Mouse (Mus musculus): ENCODE data around the gene Dync2h1. TPM values are rescaled to one million over a fixed set of nuclear protein-coding genes. Genes with fewer than 3 reads are reported as not detected.

Gene Dync2h1
- polyA plus RNA-seq, 1 experiment = 0.35 TPM

DNA sequence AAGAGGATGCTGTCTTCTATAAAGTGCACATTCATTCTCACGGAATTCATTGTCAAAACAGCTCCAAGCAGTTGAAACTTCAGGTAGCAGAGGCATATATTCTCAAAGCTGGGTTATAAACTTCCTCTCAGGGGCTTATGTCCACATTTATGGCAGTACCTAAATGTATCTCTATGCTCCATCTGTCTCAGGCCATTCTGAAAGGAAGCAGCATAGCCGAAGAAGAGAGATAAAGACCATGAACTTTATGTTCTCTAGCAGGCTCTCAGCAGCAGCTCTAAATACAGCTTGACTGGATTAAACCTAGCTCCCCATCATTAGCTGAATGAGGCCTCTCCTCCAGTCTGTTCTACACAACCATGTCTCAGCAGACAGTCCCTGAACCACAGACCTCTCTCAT lies 29.9 kb downstream of the Dync2h1 start:
- no peaks in the 10 kb centered on the region for H3K4me1 ChIP-seq (ENCODE audit: control insufficient read depth, insufficient read depth, insufficient read length)
- no peaks in the 10 kb centered on the region for H3K27me3 ChIP-seq (ENCODE audit: control insufficient read depth, insufficient read depth, low read length)
- no peak for DNase-seq (ENCODE audit: low read depth in 1 of 2, low spot score in 2 of 2)
- 91% methylated on average over 2 of the region's 2 CpGs for WGBS
- no peak overlapping the region for H3K27ac ChIP-seq (ENCODE audit: insufficient read depth, low read length)
- TF ChIP-seq POLR2A (IDR thresholded peaks at IDR 0.05; ENCODE audit: low read depth, low read length) = no peak
- no peak for TF ChIP-seq CTCF (IDR thresholded peaks at IDR 0.05; ENCODE audit: extremely low read depth, insufficient read depth, insufficient read length, insufficient replicate concordance)
- no peak overlapping the region for H3K4me3 ChIP-seq (ENCODE audit: extremely low read depth, insufficient read depth, insufficient read length)
- peaks cover 3% of the 10 kb centered on the region; the same call in 1 of the 2 replicates for H3K36me3 ChIP-seq (ENCODE audit: control insufficient read depth, insufficient read depth, low read length)

DNA sequence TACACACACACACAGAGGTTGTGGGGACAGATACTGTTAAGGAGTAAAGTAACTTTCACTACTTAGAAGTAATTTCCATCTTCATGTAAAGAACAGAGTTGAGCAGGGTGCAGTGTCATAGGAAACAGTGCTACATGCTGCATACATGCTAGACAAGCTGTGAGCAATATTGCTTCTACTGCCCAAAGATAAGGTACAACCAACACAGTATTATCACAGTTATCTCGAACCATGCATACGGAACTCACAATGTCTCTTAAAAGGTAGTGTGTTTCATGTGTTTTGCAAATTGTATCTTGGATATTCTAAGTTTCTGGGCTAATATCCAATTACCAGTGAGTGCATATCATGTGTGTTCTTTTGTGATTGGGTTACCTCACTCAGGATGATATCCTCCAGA lies 61.4 kb downstream of the Dync2h1 start:
- no peak overlapping the region for H3K4me3 ChIP-seq (ENCODE audit: extremely low read depth, insufficient read depth, insufficient read length)
- H3K4me1 ChIP-seq (ENCODE audit: control insufficient read depth, insufficient read depth, insufficient read length) = no peaks in the 10 kb centered on the region
- H3K27me3 ChIP-seq (ENCODE audit: control insufficient read depth, insufficient read depth, low read length) = no peaks in the 10 kb centered on the region
- no peaks in the 10 kb centered on the region; the same call in 1 of the 2 replicates for H3K36me3 ChIP-seq (ENCODE audit: control insufficient read depth, insufficient read depth, low read length)
- 88% methylated on average over 2 of the region's 2 CpGs for WGBS
- H3K27ac ChIP-seq (ENCODE audit: insufficient read depth, low read length) = no peak overlapping the region
- TF ChIP-seq POLR2A (IDR thresholded peaks at IDR 0.05; ENCODE audit: low read depth, low read length) (no peak), CTCF (IDR thresholded peaks at IDR 0.05; ENCODE audit: extremely low read depth, insufficient read depth, insufficient read length, insufficient replicate concordance) (no peak)
- no peak for DNase-seq (ENCODE audit: low read depth in 1 of 2, low spot score in 2 of 2)

DNA sequence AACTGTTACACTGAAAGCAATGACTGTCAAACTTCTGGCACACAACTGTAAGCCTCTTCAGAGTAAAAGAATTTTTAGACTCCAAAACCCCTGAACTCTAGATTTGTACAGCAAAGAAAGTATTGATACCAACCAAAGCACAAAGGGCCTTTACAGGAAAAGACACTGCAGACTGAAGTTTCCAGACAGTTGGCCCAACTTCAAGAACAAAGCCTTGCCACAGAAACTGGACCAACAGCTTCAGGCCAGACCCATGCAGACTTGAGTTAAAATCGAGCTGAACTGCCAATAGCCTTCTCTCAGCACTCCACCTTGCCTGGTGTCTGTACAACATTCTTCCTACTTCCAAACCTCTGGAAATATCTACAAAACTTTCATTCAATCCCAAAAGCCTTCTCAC lies 74.1 kb downstream of the Dync2h1 start:
- H3K4me1 ChIP-seq (ENCODE audit: control insufficient read depth, insufficient read depth, insufficient read length) = no peaks in the 10 kb centered on the region
- 71% methylated on average over 1 of the region's 1 CpGs for WGBS

DNA sequence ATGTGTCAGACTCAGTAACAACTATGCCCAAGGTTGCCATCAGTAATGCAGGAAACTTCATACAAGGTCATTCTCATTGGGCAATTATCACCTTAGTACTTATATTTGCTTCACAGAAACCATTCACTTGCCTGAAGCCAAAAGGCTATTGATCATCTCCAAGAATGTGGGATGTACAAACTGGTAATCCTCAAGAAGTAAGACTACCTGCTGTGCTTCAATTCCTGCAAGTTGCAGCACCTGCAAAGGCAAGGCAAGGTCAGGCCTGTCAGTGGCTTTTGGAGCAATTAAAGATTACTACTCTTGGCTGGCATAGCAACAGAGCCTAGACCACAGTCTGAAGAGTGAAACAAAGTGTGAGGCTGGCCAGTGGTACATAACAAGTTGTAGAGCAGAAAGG lies 82.9 kb downstream of the Dync2h1 start:
- no peak for DNase-seq (ENCODE audit: low read depth in 1 of 2, low spot score in 2 of 2)

More for the DNA sequence above, 74.1 kb downstream of the Dync2h1 start:
- TF ChIP-seq CTCF (IDR thresholded peaks at IDR 0.05; ENCODE audit: extremely low read depth, insufficient read depth, insufficient read length, insufficient replicate concordance) = no peak
- TF ChIP-seq POLR2A (IDR thresholded peaks at IDR 0.05; ENCODE audit: low read depth, low read length) = no peak
- Histone ChIP-seq H3K27ac (ENCODE audit: insufficient read depth, low read length) (no peak overlapping the region), H3K36me3 (ENCODE audit: control insufficient read depth, insufficient read depth, low read length) (no peaks in the 10 kb centered on the region), H3K4me3 (ENCODE audit: extremely low read depth, insufficient read depth, insufficient read length) (no peak overlapping the region), H3K27me3 (ENCODE audit: control insufficient read depth, insufficient read depth, low read length) (no peaks in the 10 kb centered on the region)
- no peak for DNase-seq (ENCODE audit: low read depth in 1 of 2, low spot score in 2 of 2)

DNA sequence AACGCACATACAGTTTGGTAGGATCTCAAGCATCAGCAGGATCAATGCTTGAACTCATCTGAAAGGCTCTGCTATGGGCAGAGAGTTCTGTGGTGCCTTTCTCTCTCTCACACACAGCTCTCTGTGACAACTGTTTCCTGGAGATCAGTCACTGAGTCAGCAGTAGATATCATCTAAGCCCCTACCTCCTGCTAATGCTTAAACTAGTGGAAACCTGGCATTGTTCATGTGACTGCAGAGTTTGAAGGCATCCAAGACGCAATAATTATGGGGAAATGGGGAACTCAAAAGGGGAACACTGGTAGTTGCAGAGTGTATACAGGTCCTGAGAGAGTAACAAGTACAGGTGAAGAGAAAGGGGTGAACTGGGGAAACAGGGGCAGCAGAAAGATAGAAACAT lies 109.6 kb downstream of the Dync2h1 start:
- no peak for TF ChIP-seq CTCF (IDR thresholded peaks at IDR 0.05; ENCODE audit: extremely low read depth, insufficient read depth, insufficient read length, insufficient replicate concordance)
- TF ChIP-seq POLR2A (IDR thresholded peaks at IDR 0.05; ENCODE audit: low read depth, low read length) = no peak
- H3K4me1 ChIP-seq (ENCODE audit: control insufficient read depth, insufficient read depth, insufficient read length) = no peaks in the 10 kb centered on the region
- no peaks in the 10 kb centered on the region for H3K27me3 ChIP-seq (ENCODE audit: control insufficient read depth, insufficient read depth, low read length)
- peaks cover 3% of the 10 kb centered on the region; the same call in 1 of the 2 replicates for H3K36me3 ChIP-seq (ENCODE audit: control insufficient read depth, insufficient read depth, low read length)
- no peak overlapping the region for H3K4me3 ChIP-seq (ENCODE audit: extremely low read depth, insufficient read depth, insufficient read length)
- H3K27ac ChIP-seq (ENCODE audit: insufficient read depth, low read length) = no peak overlapping the region
- 76% methylated on average over 2 of the region's 2 CpGs for WGBS
- DNase-seq (ENCODE audit: low read depth in 1 of 2, low spot score in 2 of 2) = no peak

More for the DNA sequence above, 82.9 kb downstream of the Dync2h1 start:
- no peaks in the 10 kb centered on the region for H3K27me3 ChIP-seq (ENCODE audit: control insufficient read depth, insufficient read depth, low read length)
- H3K27ac ChIP-seq (ENCODE audit: insufficient read depth, low read length) = no peak overlapping the region
- H3K4me1 ChIP-seq (ENCODE audit: control insufficient read depth, insufficient read depth, insufficient read length) = no peaks in the 10 kb centered on the region
- TF ChIP-seq POLR2A (IDR thresholded peaks at IDR 0.05; ENCODE audit: low read depth, low read length) = no peak
- TF ChIP-seq CTCF (IDR thresholded peaks at IDR 0.05; ENCODE audit: extremely low read depth, insufficient read depth, insufficient read length, insufficient replicate concordance) = no peak
- H3K4me3 ChIP-seq (ENCODE audit: extremely low read depth, insufficient read depth, insufficient read length) = no peak overlapping the region
- H3K36me3 ChIP-seq (ENCODE audit: control insufficient read depth, insufficient read depth, low read length) = no peaks in the 10 kb centered on the region

DNA sequence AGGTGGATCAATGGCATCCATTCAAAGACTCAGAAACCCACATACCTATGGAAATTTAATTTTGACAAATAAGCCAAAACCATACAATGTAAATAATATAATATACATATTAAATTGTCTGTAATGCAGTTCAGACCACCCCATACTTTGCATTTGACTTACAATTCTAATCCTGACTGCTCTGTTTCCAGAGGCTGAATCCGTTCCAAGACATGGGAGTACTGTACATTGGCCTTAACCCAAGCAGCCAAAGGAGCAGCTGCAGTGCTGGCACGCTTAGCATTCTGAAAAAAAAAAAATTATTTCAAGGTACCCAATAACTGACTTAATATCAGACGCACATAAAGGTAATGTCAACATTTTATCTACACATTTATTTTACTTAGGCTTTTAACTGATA lies 113.4 kb downstream of the Dync2h1 start:
- Histone ChIP-seq H3K27ac (ENCODE audit: insufficient read depth, low read length) (no peak overlapping the region), H3K36me3 (ENCODE audit: control insufficient read depth, insufficient read depth, low read length) (no peaks in the 10 kb centered on the region), H3K27me3 (ENCODE audit: control insufficient read depth, insufficient read depth, low read length) (no peaks in the 10 kb centered on the region), H3K4me3 (ENCODE audit: extremely low read depth, insufficient read depth, insufficient read length) (no peak overlapping the region), H3K4me1 (ENCODE audit: control insufficient read depth, insufficient read depth, insufficient read length) (no peaks in the 10 kb centered on the region)
- WGBS = 88% methylated on average over 3 of the region's 3 CpGs
- TF ChIP-seq CTCF (IDR thresholded peaks at IDR 0.05; ENCODE audit: extremely low read depth, insufficient read depth, insufficient read length, insufficient replicate concordance) (no peak), POLR2A (IDR thresholded peaks at IDR 0.05; ENCODE audit: low read depth, low read length) (no peak)
- DNase-seq (ENCODE audit: low read depth in 1 of 2, low spot score in 2 of 2) = no peak

DNA sequence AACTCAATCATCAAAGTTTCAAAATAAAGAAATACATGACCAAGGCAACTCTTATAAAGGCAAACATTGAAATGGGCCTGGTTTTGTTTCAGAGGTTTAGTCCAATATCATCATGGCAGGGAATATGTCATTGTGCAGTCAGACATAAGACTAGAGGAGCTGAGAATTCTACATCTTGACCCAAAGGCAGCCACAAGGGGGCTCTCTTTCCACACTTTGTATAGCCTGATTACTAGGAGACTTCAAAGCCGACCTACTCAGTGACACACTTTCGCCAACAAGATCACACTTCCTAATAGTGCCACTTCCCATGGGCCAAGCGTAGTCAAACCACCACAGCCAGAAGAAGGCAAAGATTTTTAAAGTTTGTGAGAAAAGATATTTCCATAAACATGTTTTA lies 133.7 kb downstream of the Dync2h1 start:
- H3K4me1 ChIP-seq (ENCODE audit: control insufficient read depth, insufficient read depth, insufficient read length) = no peaks in the 10 kb centered on the region
- H3K27me3 ChIP-seq (ENCODE audit: control insufficient read depth, insufficient read depth, low read length) = no peaks in the 10 kb centered on the region
- no peak for TF ChIP-seq POLR2A (IDR thresholded peaks at IDR 0.05; ENCODE audit: low read depth, low read length)
- no peak for TF ChIP-seq CTCF (IDR thresholded peaks at IDR 0.05; ENCODE audit: extremely low read depth, insufficient read depth, insufficient read length, insufficient replicate concordance)
- no peak overlapping the region for H3K4me3 ChIP-seq (ENCODE audit: extremely low read depth, insufficient read depth, insufficient read length)
- 79% methylated on average over 3 of the region's 3 CpGs for WGBS
- H3K27ac ChIP-seq (ENCODE audit: insufficient read depth, low read length) = no peak overlapping the region
- H3K36me3 ChIP-seq (ENCODE audit: control insufficient read depth, insufficient read depth, low read length) = no peaks in the 10 kb centered on the region
- DNase-seq (ENCODE audit: low read depth in 1 of 2, low spot score in 2 of 2) = peak in 1 of 2 experiments; percentile 6

All from spleen, adult 2 months (tissue).